8 mouse cellular contexts compared by ENCODE assay signal in the genomic region with DNA sequence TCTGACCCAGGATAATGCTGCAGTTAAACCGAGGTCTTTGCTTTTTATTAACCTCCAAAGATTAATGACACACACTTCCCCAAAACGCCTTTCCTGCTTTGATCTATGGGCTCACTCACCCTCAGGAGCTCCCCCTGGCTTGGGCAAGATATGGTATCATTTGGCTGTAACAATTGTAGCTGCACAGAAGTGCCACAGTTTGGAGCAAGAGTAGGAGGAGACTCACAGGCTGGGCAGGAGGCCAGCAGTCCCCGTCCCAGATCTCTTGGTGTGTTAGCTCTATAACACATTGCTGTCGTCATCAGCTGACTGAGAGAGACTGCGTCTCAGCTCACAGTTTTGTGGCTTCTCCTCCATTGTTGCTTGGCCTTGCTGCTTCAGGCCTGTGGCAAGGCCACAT. TPM values are rescaled to one million over a fixed set of nuclear protein-coding genes. Genes with fewer than 3 reads are reported as not detected.
DNase-seq lines count a peak whose midpoint lies in the region; ATAC-seq and TF ChIP-seq lines count a peak whose summit lies in the region.

No protein-coding gene starts in this region.

- H3K36me3 ChIP-seq in heart, embryonic 13.5 days: no peaks in the 10 kb centered on the region
- H3K36me3 ChIP-seq in forebrain, embryonic 16.5 days (ENCODE audit: control insufficient read depth, insufficient read depth): no peaks in the 10 kb centered on the region
- no peaks in the 10 kb centered on the region for H3K36me3 ChIP-seq in stomach, postnatal 0 days (ENCODE audit: control insufficient read depth, insufficient read depth, low read length)

- TF ChIP-seq CTCF in stomach, postnatal 0 days (IDR thresholded peaks at IDR 0.05; ENCODE audit: low read depth): peak; percentile 56

- H3K4me1 ChIP-seq in heart, embryonic 13.5 days: peaks cover 60% of the 10 kb centered on the region
- H3K4me1 ChIP-seq in forebrain, embryonic 16.5 days (replicated peaks; ENCODE audit: control insufficient read depth, insufficient read depth, low read length): peaks cover 64% of the 10 kb centered on the region
- H3K4me1 ChIP-seq in stomach, postnatal 0 days (replicated peaks; ENCODE audit: control insufficient read depth, insufficient read depth): peaks cover 9% of the 10 kb centered on the region; the same call in 1 of the 2 replicates

- H3K9ac ChIP-seq in heart, embryonic 13.5 days: no peak overlapping the region
- no peak overlapping the region for H3K9ac ChIP-seq in forebrain, embryonic 16.5 days (replicated peaks; ENCODE audit: low read depth, low read length)
- no peak overlapping the region for H3K9ac ChIP-seq in stomach, postnatal 0 days (ENCODE audit: low read length)

- H3K27ac ChIP-seq in heart, embryonic 13.5 days (replicated peaks): peak overlapping the region; percentile 75
- peak overlapping the region; percentile 60 for H3K27ac ChIP-seq in forebrain, embryonic 16.5 days (ENCODE audit: low read length)
- H3K27ac ChIP-seq in stomach, postnatal 0 days (replicated peaks): peak overlapping the region; percentile 35

- H3K27me3 ChIP-seq in heart, embryonic 13.5 days (replicated peaks): no peaks in the 10 kb centered on the region; the same call in 1 of the 2 replicates
- H3K27me3 ChIP-seq in forebrain, embryonic 16.5 days (replicated peaks; ENCODE audit: control insufficient read depth, insufficient read depth, low read length): no peaks in the 10 kb centered on the region
- no peaks in the 10 kb centered on the region for H3K27me3 ChIP-seq in stomach, postnatal 0 days (ENCODE audit: control insufficient read depth, insufficient read depth, low read length)

- H3K9me3 ChIP-seq in heart, embryonic 13.5 days: no peaks in the 10 kb centered on the region
- H3K9me3 ChIP-seq in forebrain, embryonic 16.5 days (ENCODE audit: control insufficient read depth, low read length): no peaks in the 10 kb centered on the region
- no peaks in the 10 kb centered on the region for H3K9me3 ChIP-seq in stomach, postnatal 0 days (ENCODE audit: control insufficient read depth, low read length)

- H3K4me2 ChIP-seq in heart, embryonic 13.5 days: no peak overlapping the region
- no peak overlapping the region for H3K4me2 ChIP-seq in forebrain, embryonic 16.5 days (ENCODE audit: low read length)
- H3K4me2 ChIP-seq in stomach, postnatal 0 days (replicated peaks; ENCODE audit: low read depth): no peak overlapping the region

- no peak for DNase-seq in heart, adult 9 months (ENCODE audit: low spot score in 2 of 2)
- peak; percentile 82 for DNase-seq in adrenal gland, adult 2 months
- DNase-seq in kidney, postnatal 25 days: peak; percentile 76 to 82
- DNase-seq in lung, postnatal 10 days: peak; percentile 84
- DNase-seq in stomach, postnatal 0 days (ENCODE audit: low spot score): peak; percentile 75
- no peak for DNase-seq in spleen, adult 18-20 months

- no peak overlapping the region for H3K4me3 ChIP-seq in heart, embryonic 13.5 days
- no peak overlapping the region for H3K4me3 ChIP-seq in forebrain, embryonic 16.5 days (replicated peaks; ENCODE audit: low read length)
- H3K4me3 ChIP-seq in stomach, postnatal 0 days (ENCODE audit: low read depth, low read length): no peak overlapping the region

- no peak for ATAC-seq in heart, embryonic 13.5 days (ENCODE audit: extremely low read depth, insufficient number of reproducible peaks, low FRiP score, low TSS enrichment)
- ATAC-seq in forebrain, embryonic 16.5 days: peak; percentile 29; the same call in 1 of the 2 replicates
- peak; percentile 62 for ATAC-seq in stomach, postnatal 0 days (ENCODE audit: low FRiP score, low TSS enrichment)

- 10% methylated on average over 5 of the region's 5 CpGs for WGBS in heart, embryonic 13.5 days
- 2% methylated on average over 5 of the region's 5 CpGs for WGBS in forebrain, embryonic 16.5 days
- 6% methylated on average over 5 of the region's 5 CpGs for whole genome bisulfite sequencing in stomach, postnatal 0 days

- TF ChIP-seq EP300 in stomach, postnatal 0 days (optimal IDR thresholded peaks at IDR 0.05): no peak

RNA-seq across cellular contexts. Expression of a gene that starts 35.1 kb away (rescaled TPM):
- 0.09 TPM in 2 replicates for polyA plus RNA-seq in heart, embryonic 13.5 days (2015; fragmentation: Nextera tagmentation; extraction: Ambion mirVana)
- total RNA-seq in adrenal gland, adult 2 months (2021): under 1 TPM; 0.20 to 0.21 TPM
- polyA plus RNA-seq in adrenal gland, adult 2 months (2012; rRNA removed): 0.51 and 0.60 TPM in 2 replicates
- 0.43 and 0.63 TPM in 2 replicates for polyA plus RNA-seq in forebrain, embryonic 16.5 days (2015; fragmentation: Nextera tagmentation; extraction: Ambion mirVana)
- polyA plus RNA-seq in stomach, postnatal 0 days (2015; fragmentation: Nextera tagmentation; extraction: Ambion mirVana): 0.02 TPM in 1 of 2 replicates, not detected in the other

Comparison
In these comparisons a context has a peak if more than half of its experiments do, and no peak if none do; other contexts are left out.
1. DNase-seq: peak in adrenal gland, adult 2 months (single experiment), kidney, postnatal 25 days (2 of 2), lung, postnatal 10 days (single experiment) and stomach, postnatal 0 days (single experiment); none in heart, adult 9 months (0 of 2) and spleen, adult 18-20 months (0 of 2).
2. Peak in every context shown above with its lines, with median percentiles within 50 percentile points of each other: H3K27ac ChIP-seq.